Mouse (Mus musculus) thymus, postnatal 14 days (tissue): ENCODE results near the gene Scyl3.

Experiments used
- DNase-seq: peaks from one replicate; pipeline ENCODE4 v3.0.0; 2021

Gene Scyl3

DNA sequence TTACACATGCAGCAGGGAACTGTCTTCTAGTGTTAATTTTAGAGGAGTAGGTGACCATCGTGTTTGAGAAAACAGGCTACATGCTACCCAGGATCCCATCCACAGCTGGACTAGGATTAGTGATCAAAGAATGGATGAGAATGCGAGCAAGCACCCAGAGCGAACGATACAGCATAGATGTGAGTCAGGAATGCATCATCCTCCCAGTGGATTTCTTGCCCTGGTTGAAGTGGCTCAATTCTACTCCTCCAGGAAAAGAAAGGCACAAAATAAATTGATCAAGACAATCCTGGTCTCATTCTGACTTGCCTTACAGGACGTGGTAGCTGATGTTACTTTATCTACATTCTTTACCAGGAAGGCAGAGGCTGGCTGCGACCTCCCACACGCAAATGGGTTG is at the start of gene Scyl3:
Gene Scyl3 (plus strand): TSS at position 255 of the 400 bp plus-strand sequence.
- DNase-seq, result no peak

DNA sequence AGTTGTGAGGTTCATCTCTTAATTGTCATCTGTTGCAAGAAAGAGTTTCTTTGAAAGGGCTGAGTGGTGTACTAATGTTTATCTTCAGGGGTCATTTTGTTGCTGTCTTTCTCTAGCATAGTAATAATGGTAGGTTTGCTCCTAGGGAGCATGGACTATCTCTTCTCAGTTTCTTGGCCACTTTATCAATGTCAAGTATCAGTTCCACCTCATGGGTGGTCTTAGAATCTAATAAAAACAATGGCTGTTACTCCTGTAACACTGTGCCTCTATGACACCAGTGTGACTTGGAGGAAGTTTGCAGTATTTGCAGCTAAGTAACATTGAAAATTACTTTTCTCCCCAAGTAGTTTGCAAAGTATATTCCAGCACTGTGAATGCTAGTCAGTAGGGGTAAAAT is 39.3 kb upstream of the Scyl3 start:
- no peak for DNase-seq

- DNase-seq, result no peak
These were observed 35.6 kb upstream of the Scyl3 start for GRCm38 (mm10) chr1:163893294-163893693.

DNA sequence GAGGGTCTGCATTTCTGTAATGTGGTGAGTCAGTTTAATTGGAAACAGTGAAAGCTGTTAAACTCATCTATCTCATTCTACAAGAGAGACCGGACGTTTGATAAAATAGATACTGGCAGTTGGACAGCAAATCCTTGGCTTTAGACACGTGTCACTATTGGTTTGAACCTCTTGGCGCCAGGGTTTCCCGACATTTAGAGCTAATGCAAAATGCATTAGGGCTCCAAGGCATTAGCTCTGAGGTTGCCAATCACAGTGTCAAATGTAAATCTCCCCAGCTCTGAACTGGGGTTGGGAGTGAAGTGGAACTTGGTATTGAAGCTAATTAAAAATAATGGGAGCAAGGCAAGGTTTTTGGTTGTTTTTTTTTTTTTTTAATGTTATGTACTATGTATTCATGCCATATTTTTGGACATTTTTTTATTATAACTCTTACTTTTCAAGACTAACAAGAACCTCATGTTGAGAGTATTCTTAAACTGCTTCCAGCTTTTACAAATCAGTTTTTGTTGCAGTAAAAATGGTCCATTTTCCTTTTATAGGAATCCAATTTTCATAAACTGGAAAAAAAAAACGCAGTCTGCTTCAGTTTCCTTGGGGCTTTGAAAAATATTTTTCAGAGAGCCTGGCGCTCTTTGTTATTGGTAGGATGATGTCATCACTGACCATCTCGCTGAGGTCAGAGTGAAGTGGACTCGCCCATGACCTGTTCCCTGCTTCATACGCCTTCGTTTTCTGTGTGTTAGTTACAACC is 34.9 kb upstream of the Scyl3 start:
- DNase-seq, result no peak

DNA sequence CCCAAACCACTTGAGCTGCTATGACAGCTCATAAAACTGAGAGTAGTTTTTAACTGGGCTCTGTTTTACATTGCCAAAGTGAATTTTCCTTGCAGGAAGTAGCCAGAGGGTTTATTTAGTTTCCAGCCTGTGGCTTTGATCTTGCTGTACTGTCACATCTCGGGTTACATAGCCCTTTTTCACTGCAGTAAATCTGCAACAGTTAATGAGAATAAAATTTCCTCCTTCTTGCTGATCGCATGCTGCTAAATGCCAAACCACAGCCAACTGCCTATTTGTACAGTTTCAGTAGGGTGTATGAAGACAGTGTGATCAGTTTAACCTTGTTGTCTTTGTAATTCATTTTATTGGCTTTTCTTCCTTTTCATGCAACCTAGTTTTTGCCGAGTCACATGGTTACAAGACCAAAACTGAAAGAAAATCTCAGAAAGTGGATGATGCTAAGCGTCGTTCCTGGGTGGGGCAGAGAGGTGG is 30.6 kb upstream of the Scyl3 start:
- DNase-seq, result no peak

GRCm38 (mm10) chr1:163899575-163899974 is 29.3 kb upstream of the Scyl3 start:
- DNase-seq, result no peak

- no peak for DNase-seq
These were observed 28.7 kb upstream of the Scyl3 start for GRCm38 (mm10) chr1:163900168-163900567.

GRCm38 (mm10) chr1:163903411-163903810 is 25.5 kb upstream of the Scyl3 start:
- DNase-seq, result no peak

- no peak for DNase-seq
These were observed 21.7 kb upstream of the Scyl3 start for GRCm38 (mm10) chr1:163907007-163907811.

DNA sequence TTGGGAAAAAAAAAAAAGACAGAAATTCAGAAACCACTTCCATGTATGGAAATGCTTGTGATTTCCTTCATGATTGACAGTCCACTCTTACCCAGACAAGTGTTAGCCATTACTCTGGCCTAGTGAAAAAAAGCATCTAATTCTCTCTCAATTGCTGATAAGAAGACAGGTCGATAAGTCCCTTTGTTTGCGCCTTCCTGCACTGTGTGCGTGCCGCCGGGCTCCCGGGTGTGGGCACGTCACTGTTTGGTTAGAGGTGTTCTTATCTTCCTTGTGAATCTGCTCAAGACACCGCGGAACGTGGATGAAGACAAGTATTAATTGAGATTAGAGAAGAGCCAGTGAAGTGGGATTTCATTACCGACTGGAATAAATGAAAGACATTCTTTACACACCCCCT is 20.5 kb upstream of the Scyl3 start:
- DNase-seq, result no peak

DNA sequence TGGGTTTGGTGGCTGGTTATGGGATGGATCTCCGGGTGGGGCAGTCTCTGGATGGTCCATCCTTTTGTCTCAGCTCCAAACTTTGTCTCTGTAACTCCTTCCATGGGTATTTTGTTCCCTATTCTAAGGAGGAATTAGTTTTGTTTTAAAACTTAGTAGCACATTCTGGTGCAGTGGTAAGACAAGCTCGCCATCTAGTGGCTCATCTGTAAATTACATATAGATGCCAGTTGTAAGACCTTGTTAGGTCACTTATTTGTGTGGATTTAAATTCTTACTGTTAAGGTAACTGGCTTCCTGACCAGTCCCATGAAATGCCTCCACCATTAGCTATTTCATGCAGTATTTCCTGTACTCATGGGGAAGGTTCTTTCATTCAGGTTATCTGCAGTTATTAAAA is 18.6 kb upstream of the Scyl3 start:
- peak; percentile 39 for DNase-seq

GRCm38 (mm10) chr1:163910785-163911184 is 18.1 kb upstream of the Scyl3 start:
- DNase-seq, result no peak

GRCm38 (mm10) chr1:163911981-163912380 is 16.9 kb upstream of the Scyl3 start:
- no peak for DNase-seq

DNA sequence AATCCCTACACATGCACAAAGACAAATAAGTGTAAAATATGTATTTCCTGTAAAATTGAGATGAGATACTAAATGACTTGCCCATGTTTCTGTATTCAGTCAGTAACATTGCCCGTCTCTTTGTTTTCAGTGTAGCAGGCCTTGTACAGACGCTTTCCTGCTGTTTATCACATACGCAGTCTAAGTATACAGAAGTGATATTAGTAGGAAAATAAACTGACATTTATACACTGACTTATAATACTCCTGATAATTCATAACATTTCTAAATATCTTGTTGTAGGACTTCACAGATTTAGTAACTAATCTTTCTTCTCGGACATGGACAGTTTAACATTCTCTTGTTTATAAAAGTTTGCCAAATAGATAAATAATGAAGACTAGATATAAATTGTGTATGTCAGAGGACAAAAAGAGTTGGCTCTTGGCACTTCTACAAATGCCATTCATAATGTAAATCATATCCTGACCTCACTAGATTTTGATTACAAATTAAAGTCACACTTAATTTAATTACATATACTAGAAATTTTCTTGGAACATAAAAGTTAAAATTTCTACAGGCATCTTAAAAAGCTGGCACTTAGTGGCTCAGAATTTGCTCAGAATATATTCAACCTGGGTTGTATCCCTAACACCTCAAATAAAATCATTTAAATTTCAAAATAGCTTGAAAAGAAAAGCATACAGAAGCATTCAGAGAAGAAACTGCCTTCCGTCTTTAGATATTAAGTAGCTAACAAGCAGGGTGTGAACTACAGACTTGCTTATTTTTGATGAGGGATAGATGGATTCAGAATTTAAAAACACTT is 11.3 kb upstream of the Scyl3 start:
- DNase-seq, result no peak

GRCm38 (mm10) chr1:163924093-163924492 is 4.8 kb upstream of the Scyl3 start:
- DNase-seq, result no peak

GRCm38 (mm10) chr1:163929636-163930457 is 947 bp downstream of the Scyl3 start:
- DNase-seq, result peak; percentile 91

GRCm38 (mm10) chr1:163930458-163930794 is 1.5 kb downstream of the Scyl3 start:
- DNase-seq, result no peak

DNA sequence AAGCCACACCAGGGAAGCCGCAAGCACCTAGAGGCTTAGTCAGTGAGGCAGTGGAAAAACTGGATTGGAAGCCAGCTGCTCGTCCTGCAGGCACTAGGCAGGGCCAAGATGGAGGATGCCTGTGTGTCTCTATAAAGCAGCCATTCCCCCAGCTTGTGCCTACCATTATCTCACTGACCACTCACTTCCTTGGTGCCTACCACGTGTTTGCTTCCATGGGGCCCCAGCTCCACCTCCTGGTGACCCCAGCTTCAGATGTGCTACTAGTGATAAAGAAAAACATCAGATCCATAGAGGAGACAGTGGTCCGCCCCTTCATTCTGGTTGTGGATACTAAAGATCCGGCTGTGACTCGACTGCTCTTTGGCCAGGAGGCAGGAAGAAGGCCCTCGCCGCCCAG is 2.9 kb downstream of the Scyl3 start:
- no peak for DNase-seq

DNA sequence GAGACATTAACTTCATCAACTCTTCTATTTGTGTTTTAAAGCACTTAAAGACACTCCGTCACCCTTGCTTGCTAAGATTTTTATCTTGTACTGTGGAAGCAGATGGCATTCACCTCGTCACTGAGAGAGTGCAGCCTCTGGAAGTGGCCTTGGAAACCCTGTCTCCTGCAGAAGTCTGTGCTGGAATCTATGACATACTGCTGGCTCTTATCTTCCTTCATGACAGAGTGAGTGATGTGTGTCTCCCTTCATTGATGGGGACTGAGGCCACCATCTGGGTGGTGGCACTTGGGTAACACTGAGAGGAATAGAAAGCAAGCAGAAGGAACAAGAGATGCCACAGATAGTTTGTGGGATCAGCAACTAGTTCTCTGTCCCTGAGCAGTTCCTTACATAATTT is 5.7 kb downstream of the Scyl3 start:
- DNase-seq, result no peak

DNA sequence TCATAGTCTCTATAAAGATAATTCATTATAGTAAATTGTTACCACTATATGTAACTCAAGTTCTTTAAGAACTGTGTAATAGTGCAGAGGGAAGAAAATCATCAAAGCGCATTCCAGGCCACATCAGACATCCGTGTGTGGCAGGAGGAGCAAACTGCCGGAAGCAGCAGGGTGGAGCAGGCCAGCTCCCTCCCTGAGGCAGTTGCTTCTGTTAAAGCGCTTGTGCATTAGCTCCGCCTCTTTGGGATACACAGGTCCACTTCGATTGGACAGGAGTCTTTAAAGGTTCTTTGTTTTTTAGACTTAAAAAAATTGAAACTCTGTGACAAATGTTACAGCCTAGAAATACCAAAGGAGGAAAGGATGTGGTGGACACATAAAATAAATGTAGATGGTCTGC is 13.2 kb downstream of the Scyl3 start:
- DNase-seq, result no peak

- no peak for DNase-seq
These were observed 24.5 kb downstream of the Scyl3 start for GRCm38 (mm10) chr1:163953396-163953795.

GRCm38 (mm10) chr1:163958036-163958435 is 29.1 kb downstream of the Scyl3 start:
- no peak for DNase-seq
